Mouse (Mus musculus) heart, adult 2 months (tissue): ENCODE measurements around the gene Kcnj8.

ENCODE experiments used
- CTCF ChIP-seq: fragments of 200-600 bp; IDR thresholded peaks from 2 replicates; pipeline ENCODE4 v1.8.1; 2022; ENCODE audit warnings: antibody characterized with exemption, mild to moderate bottlenecking, moderate library complexity
- POLR2A ChIP-seq: fragments of 200-500 bp; IDR thresholded peaks from 2 replicates; pipeline ENCODE4 v1.6.1; 2011; ENCODE audit warnings: mild to moderate bottlenecking, low read depth, low read length, control low read depth; ENCODE audit not compliant: insufficient read depth

DNA sequence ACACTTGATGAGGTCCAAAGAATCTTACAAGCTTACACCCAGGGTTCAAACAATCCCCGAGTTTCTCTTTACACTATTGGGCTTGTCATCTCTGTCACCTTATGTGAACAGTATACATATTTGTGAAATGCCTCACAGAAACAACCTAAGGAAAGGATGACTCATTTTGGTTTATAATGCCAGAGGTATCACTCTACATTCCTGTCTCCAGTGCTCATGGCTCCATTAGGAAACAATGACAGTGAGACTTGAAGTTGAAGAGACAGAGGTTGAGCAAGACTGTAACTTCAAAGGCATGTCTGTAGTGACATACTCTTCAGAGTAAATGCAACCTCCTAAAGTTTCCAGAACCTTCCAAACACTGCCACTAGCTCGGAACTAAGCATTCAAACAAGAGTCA is 23.0 kb downstream of the Kcnj8 start:
- no peak for TF ChIP-seq POLR2A
- TF ChIP-seq CTCF: no peak
